Mouse (Mus musculus) left cerebral cortex, postnatal 25 days (tissue): ENCODE measurements at regions not wholly inside any gene's neighbourhood (a gene's known extent, or its start where the extent isn't known, plus 50 kb on each side); places are given as distances from the start of the nearest gene placed in this dataset.

Experiments
- DNase-seq, 2 experiments: peaks; one replicate each; pipeline ENCODE4 v3.0.0; 2022; ENCODE audit warnings: low spot score in 2 of 2, mixed read lengths in 1 of 2
- intact Hi-C: fragments of 180-260 bp; cut with DNase I; formaldehyde crosslinking; loops from one replicate; pipeline ENCODE4 v1.15.1; 2025

DNA sequence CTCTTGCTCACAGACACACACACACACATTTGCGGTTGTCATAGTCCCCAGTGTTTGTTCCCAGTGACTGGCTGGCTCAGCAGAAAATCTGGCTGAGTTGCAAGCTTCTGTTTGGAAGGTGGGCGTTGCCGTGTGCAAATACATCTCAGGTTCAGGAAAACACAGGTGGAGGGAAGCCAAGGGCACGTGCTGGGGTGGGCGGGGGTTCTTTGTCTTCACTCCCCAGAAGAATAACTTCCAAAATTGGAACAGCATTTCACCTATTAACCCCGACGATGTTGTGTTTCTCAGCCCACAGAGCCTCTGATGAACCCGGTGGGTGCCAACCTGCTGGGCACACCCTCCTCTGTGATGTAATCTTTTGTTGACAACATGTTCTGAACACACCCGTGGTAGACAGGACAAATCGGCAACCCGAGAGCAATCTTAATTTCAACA, 82.3 kb upstream of the Ubl3 start:
- no peak for DNase-seq
- intact Hi-C loops = no loop called here

DNA sequence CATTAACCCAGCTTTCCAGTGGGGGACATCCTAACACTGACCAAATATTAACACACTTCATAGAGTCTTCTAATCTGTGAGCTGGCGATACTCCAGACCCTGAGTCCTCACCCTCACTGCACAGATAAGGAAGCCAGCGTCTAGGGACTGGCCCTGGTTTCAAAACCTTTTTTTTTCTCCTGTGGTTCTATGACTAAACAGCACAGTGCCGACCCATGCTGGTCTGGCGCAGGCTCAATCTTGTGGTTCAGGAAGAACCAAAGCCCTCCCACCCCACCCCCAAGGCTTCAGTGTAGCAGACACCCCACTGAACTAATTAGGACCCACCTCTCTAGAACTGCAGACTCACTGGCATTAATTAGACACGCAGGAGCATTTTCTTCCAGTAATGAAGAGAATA, 81.4 kb upstream of the Ubl3 start:
- intact Hi-C loops = no loop called here
- DNase-seq = no peak

DNA sequence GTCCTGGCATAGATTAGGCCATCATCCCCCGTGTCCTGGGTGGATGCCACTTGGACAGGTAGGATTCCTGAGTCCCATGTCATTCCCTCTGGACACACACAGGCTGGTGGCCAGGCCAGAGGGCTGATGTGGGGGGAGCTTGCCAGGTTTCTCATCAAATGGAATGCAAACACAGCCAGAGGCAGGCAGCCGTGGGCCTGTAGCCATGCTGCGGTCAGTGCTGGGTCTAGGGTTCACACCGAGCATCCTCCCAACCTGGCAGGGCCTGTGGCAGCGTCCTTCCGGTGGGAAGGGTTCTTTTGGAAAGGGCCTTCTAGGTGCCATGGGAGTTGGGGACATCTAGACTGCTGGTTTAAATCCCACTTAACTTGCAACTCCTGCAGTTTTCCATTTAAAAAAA, 80.7 kb upstream of the Ubl3 start:
- intact Hi-C loops = no loop called here
- no peak for DNase-seq

DNA sequence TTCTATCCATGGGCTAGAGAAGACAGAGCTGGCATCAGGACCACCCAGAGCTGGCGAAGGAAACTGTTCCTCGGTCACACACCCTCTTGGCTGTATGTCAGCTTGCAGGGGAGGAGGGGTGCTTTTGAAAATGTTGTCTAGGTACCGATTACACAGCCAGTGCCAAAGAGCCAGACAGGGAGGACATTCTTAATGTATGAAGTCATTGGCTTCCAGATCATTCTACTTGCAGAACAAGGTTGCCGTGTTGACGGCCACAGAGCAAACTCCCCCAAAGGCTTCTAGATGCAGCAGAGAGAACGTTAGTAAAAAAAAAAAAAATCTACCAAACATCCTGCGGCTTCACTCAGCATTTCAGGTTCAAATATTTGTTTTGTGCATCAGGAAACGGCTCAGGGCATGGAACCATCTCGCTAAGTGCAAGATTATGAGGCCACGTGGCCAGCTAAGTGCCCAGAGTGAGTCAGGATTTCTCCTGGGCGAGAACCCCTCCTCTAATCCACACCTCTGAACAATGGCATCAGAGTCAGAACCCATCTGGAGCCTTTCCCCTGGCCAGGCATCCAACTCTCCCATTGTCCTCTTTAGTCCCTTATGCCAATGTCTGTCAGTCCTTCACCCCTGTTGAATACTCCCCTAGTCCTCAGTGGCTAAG, 80.1 kb upstream of the Ubl3 start:
- DNase-seq = no peak
- intact Hi-C loops = no loop called here

DNA sequence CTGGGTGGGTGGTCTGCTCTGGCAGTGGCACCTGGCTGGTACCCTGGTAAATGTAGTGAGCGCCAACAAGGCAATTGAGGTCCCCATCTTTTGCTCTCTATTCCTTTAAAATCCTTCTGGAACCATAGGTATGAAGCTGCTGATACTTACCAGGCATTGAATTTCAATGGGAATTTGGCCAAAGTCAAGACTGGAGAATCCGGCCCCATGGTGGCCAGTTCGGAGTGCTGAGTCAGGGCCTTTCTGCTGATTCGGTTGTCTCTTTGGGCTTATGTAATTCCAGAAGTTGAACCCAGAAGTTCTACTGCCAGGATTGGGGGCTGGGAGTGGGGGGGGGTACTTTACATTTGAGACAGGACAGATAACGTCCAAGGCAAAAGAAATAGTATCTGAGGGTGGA, 79.0 kb upstream of the Ubl3 start:
- DNase-seq = no peak
- intact Hi-C loops = no loop called here

DNA sequence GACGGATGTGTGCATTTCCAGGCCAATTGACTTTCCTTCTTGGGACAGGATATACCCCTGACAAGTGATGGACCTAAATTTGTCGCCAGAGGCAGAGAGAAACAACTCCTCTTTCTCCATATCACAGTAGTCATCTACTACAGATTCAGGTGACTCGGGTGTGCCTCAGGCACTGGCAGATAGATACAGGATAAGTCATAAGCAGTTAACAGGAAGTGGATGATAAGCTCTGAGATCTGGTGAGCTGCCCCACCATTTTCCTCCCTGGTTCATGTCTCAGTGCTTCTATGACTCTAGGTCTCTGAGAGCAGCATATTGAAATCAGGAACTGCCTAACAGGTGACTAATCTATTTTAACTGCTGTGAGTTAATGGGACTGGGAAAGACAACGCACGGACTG, 73.4 kb upstream of the Ubl3 start:
- intact Hi-C loops = no loop called here

DNA sequence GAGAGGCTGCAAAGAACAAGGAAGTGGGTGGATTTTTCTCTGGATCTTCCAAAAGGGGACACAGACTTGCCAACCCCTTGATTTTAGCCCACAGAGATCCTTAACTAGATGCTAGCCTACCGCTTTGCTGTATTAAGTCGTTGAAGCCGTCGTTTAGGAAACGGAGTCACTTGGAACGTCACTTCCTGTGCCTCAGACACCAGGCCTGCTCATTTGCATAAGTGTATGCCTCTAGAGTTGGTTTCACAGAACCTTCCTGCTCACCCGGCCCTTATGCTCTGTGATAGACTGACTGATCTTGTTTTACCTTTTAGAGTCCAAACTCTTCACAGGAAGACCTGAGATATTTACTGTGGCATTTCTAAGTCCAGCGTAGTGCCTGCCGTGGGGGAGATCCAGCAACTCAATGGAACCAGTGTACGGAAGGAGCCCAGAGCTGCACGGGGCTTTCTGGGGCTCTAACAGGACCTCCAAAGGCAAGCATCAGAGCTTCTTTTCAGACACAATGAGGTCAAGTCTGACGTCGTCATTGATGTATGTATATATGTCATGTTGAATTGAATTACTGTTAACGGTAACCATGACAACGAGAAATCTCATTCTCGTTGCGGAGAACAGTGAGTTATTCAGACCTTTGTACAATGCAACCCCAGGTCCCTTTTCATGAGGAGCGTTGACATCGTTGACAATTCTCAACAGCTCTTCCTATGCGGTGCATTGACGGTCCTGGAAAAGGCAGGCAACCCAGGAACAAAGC, 72.2 kb upstream of the Ubl3 start:
- DNase-seq = peak in 1 of 2 experiments; percentile 11
- intact Hi-C loops = no loop called here

More for the DNA sequence above, 73.4 kb upstream of the Ubl3 start:
- no peak for DNase-seq

DNA sequence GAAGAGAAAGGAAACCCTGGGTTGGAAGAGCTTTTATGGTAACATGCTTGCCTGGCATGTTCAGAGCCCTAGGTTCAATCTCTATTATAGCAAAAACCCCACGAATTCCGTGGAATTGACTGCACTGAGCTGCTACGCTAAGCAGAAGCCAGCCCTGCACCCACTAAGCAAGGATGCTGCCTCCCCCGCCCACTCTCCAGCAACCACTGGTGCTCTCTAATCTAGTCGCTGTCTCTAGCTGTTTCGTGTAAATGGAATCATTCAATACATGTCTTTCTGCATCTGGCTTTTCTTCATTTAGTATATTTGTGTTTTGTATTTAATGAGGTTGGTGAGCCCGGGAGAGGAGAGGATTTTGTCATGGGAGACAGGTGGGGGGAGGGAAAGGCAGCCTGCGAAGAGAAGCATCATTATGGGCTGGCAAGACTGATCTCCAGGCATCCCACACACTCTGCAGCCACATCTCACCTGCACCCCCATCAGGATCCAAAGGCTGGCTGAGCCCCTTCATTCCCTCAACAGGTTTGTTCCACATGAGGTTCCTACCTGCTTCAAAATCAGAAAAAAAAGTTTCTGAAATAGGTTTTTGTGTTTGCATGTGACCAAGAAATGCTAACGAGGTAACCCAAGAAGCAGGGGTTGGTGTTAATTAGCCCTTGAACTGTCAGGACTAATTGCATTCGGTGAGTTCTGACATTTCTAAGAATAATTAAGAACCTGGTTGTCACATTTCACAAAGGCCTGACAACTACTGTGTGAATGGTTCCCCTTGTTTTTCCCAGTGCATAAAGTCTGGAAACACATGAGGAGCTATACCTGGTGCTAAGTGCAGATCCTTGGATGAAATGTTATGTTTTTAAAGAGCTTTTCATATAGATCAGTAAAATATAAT, 68.6 kb upstream of the Ubl3 start:
- peak; percentile 35 to 57 for DNase-seq
- intact Hi-C loops = no loop called here

DNA sequence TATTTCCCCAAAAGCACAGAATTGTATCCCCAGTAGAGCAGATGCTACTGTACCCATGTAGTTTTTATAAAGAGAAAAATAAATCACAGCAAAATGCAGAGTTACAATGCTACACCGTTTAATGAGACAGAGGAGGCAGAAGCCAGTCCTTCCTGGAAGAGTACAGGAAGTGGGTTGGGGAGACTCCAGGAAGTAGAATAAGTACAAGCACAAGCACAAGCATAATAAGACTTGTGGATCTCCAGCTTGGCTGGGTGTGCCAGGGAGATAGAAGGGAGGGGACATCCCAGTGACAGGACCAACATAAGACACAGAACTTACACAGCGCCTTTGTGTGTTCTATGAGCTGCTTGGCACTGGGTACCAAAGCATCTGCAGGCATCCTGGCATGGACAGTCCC, 67.3 kb upstream of the Ubl3 start:
- intact Hi-C loops = loop anchor here (5.0 kb wide), 1 partner anchor 68 kb away; the partner anchor contains the start of gene Ubl3
- DNase-seq = no peak

DNA sequence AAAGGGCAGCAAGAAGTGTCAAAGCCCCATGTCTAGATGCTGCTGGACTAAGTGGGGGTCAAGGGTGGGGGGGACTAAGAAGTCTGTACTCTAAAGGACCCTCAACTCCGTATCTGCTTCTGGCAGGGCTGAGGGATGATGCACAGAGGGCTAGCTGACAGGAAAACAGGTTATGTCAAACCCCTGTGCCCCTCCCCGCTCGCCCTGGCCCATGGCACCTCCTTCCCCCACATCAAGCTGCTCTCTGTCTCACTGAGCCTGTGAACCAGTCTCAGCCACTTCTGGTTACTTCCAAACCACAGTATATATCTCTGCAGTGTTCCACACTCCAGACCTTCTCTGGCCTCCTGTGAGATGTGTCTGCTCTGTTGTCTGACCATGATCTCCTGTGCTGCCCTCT, 63.8 kb upstream of the Ubl3 start:
- DNase-seq = no peak
- intact Hi-C loops = loop anchor here (5.0 kb wide), 1 partner anchor 64 kb away; the partner anchor contains the start of gene Ubl3

DNA sequence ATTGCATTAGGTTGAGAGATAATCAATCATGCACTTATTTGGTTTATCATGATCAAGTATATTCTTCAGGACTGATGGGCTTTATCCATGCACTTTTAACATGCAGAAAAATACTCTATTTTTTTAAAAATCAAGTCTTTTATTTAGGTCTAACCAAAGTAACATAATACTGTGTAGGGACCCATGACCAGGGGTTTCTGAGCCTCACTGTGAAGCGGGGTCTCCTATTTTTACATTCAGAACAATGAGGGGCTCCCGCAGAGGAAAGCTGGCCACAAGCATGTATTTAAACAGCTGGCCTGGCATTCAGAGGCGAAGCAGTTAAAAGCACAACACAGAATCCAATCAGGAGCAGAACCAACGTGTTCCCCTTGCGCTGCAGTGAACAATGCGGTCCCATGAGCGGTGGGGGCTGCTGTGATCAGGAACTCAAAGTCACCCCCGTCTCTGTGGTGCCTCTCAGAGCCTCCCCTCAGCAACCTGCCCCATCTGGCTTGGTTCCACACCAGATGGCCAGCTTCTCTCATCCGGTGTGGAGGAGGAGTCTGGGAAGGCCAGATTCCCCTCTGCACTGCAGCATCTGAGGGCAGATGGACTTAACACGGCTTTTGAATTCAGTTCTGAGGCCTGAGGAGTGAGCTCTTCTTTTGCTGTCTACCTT, 63.2 kb upstream of the Ubl3 start:
- intact Hi-C loops = loop anchor here (5.0 kb wide), 1 partner anchor 64 kb away; the partner anchor contains the start of gene Ubl3

DNA sequence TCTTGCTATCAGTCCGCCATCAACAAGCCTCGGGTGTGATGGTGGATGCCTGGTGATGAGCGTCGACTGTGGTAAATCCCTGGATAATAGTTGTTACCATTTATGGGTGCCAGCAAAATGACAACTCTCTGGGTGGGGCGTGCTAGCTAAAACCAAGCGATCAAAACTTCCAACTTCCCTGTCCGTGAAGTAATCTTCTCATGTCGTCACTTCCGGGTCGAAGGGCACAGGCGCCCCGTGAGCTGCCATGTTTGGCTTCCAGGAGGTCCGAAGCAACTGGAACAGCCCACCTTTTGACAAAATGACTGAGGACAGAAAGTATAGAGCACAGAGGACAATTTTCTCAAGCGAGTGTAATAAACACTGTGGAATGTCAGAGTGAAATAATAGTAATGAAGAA, 62.5 kb upstream of the Ubl3 start:
- DNase-seq = no peak

More for the DNA sequence above, 63.2 kb upstream of the Ubl3 start:
- peak in 1 of 2 experiments; percentile 22 for DNase-seq

DNA sequence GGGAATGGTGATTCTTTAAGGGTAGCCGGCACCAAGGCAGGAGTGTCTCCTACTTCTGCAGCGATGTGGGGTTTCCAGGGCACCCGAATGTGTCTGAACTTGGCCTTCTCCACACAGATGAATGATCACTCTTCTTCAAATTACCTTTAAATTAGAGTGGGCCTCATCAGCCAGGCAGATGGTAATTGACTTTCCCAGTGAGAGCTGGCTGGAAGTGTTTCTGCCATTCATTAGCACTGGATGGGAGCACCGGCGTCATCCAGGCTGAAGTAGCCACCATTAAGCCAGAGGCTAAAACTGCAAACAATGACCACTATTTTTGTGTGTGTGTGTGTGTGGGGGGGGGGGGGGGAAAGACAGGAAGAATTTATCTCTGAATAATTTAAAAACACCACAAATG, 58.7 kb upstream of the Ubl3 start:
- DNase-seq = no peak
- intact Hi-C loops = no loop called here

More for the DNA sequence above, 62.5 kb upstream of the Ubl3 start:
- intact Hi-C loops = loop anchor here (5.0 kb wide), 1 partner anchor 63 kb away; the partner anchor contains the start of gene Ubl3

DNA sequence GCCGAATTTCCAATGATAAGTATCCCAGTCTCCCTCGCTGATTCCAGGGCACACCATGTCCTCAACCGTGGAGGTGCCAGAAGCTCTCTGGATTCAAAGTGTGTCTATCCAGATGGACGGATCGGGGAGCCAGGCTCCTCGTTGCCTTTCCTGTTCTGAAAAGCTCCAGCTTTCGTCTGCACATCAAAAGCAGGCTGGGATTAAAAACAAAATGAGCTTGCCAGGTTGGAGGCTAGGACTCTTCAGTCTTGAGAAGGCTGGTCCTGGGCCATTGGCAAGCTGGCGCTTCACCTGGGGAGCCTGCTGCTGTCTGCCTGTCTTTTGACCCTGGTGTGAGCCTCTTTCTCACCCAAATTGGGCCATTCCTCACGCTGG, 56.9 kb upstream of the Ubl3 start:
- intact Hi-C loops = no loop called here
- no peak for DNase-seq

DNA sequence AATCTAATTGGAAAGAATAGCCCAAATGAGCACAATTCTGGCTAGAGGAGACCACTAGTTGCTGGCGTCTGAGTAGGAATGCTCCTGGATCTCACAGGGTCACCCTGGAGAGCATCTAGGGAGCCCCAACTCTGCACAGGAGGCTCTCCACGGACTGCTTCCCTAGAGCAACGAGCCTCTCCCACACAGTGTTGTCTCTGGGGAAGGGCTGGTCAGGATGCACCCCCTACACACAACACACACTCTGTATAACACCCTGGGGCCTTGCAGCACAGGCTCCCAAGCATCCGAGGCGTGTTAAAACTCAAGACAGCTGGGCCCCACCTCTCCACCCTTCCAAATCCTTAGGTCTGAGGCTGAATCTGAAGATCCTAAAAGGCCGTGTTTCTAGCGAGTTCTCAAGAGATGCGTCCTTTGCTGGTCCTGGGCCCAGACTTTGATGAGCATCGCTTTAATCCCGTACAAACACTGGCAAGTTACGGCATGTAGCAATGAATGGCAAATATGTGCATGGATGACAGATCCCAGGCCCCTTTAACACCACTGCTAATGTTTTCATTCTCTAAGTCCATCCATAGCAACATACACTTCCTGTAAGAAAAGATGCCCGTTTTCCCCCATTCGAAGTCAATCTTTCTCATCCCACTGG, 56.4 kb upstream of the Ubl3 start:
- intact Hi-C loops = no loop called here
- DNase-seq = no peak

DNA sequence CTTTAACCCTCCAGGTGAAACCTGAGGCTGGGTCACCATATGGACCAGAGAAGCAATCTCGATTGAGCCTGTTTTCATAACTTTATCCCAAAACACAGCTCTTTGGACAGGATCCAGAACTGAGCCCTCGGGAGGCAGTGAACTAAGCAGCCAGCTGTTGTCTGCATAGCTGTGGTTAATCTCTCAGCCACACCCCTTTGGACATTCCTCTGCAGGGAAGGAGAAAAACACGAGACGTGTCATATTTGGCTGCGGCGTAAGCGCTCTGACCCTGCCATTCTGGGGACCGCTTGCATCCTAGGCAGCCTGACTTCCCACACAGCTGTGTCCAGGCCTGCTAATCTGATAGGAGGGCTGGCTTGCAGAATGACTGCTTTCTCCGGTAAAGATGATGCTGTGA, 55.6 kb upstream of the Ubl3 start:
- DNase-seq = no peak
- intact Hi-C loops = no loop called here

DNA sequence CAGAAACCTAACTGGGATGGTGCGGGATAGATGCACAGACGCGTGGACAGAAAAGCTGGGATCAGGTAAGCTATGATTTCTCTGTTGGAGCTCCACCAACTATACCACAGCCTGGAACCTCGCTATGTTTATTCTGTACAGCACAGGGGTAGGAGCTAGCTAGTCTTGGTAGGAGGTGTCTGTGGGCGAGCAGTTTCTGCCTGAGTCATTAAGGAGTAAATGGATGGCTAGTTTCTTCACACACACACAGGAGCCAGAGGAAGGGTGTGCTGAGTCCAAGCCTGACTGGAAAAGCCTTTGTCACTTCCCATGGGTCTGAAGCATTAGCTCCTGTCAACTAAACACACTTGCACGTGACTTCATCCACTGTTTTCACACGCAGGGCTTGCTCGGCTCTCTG, 53.1 kb upstream of the Ubl3 start:
- peak in 1 of 2 experiments; percentile 49 for DNase-seq

More for the DNA sequence above, 53.1 kb upstream of the Ubl3 start:
- intact Hi-C loops = no loop called here
